In genomic region chr19:46396686-46397435, GRCm38 (mm10) we compare ENCODE assay signal across 8 mouse cellular contexts. TPM values are rescaled to one million over a fixed set of nuclear protein-coding genes. Genes with fewer than 3 reads are reported as not detected.
DNase-seq lines count a peak whose midpoint lies in the region; ATAC-seq and TF ChIP-seq lines count a peak whose summit lies in the region.

TSS of gene Sufu (plus strand) at chr19:46396896.

- under 1% methylated on average over 53 of the region's 57 CpGs for WGBS in heart, embryonic 11.5 days (ENCODE audit: insufficient replicate concordance)
- 1% methylated on average over 55 of the region's 57 CpGs for WGBS in kidney, embryonic 16.5 days
- under 1% methylated on average over 57 of the region's 57 CpGs for WGBS in liver, adult 2 months

- H3K27ac ChIP-seq in heart, embryonic 11.5 days (ENCODE audit: low read depth, low read length): peak within 1 kb of the TSS; percentile 66
- H3K27ac ChIP-seq in kidney, embryonic 16.5 days (ENCODE audit: low read length): peak within 1 kb of the TSS; percentile 81
- H3K27ac ChIP-seq in liver, adult 2 months (replicated peaks; ENCODE audit: insufficient read depth, low read depth, low read length): no peak within 1 kb of the TSS

- H3K4me3 ChIP-seq in heart, embryonic 11.5 days (ENCODE audit: low read depth, low read length): peak within 1 kb of the TSS; percentile 90
- H3K4me3 ChIP-seq in kidney, embryonic 16.5 days (ENCODE audit: low read length): peak within 1 kb of the TSS; percentile 96
- H3K4me3 ChIP-seq in liver, adult 2 months (ENCODE audit: insufficient read depth, low read depth, low read length): peak within 1 kb of the TSS; percentile 93
- H3K4me3 ChIP-seq in myocyte: peak within 1 kb of the TSS; percentile 76

- peaks cover 17% of the 10 kb centered on the region for H3K79me2 ChIP-seq in liver, adult 2 months (ENCODE audit: control insufficient read depth, insufficient read depth, low read length)
- peaks cover 65% of the 10 kb centered on the region for H3K79me2 ChIP-seq in myocyte (ENCODE audit: control insufficient read depth, insufficient read depth)

- peak; percentile 97 to 98 for DNase-seq in B cell, adult 2 months
- peak; percentile 99 for DNase-seq in brain, adult 2 months (ENCODE audit: low read depth, low spot score)
- peak; percentile 91 for DNase-seq in liver, adult 2 months (ENCODE audit: extremely low read depth, low read depth, low spot score)
- peak; percentile 99 for DNase-seq in splenic B cell, adult 2 months (ENCODE audit: low read depth, low spot score)

- H3K9ac ChIP-seq in heart, embryonic 11.5 days (ENCODE audit: low read depth, low read length): peak within 1 kb of the TSS; percentile 77
- H3K9ac ChIP-seq in kidney, embryonic 16.5 days (replicated peaks; ENCODE audit: low read length): peak within 1 kb of the TSS; percentile 87
- peak within 1 kb of the TSS; percentile 79 for H3K9ac ChIP-seq in liver, adult 2 months (ENCODE audit: low read depth, low read length)

- H3ac ChIP-seq in myocyte (ENCODE audit: control insufficient read depth, insufficient read length): peak within 1 kb of the TSS; percentile 53

- H3K27me3 ChIP-seq in heart, embryonic 11.5 days (ENCODE audit: control insufficient read depth, insufficient read depth, low read length): no peaks in the 10 kb centered on the region
- H3K27me3 ChIP-seq in kidney, embryonic 16.5 days (ENCODE audit: insufficient read depth, low read length): no peaks in the 10 kb centered on the region
- H3K27me3 ChIP-seq in liver, adult 2 months (ENCODE audit: control insufficient read depth, insufficient read depth, low read length): no peaks in the 10 kb centered on the region
- H3K27me3 ChIP-seq in myocyte (ENCODE audit: control insufficient read depth, insufficient read depth, insufficient read length): no peaks in the 10 kb centered on the region
- no peaks in the 10 kb centered on the region for H3K27me3 ChIP-seq in splenic B cell, adult 2 months (ENCODE audit: control insufficient read depth, insufficient read depth, low read length, poor library complexity, severe bottlenecking)

- TF ChIP-seq CTCF in liver, adult 2 months (IDR thresholded peaks at IDR 0.05; ENCODE audit: low read depth, low read length): peak; percentile 86

- TF ChIP-seq POLR2A in liver, adult 2 months (IDR thresholded peaks at IDR 0.05; ENCODE audit: extremely low read depth, insufficient read depth, low read length): peak; percentile 39; the same call in 1 of the 2 replicates
- peak; percentile 99 for TF ChIP-seq POLR2A in myocyte (IDR thresholded peaks at IDR 0.05; ENCODE audit: insufficient read length, low read depth)

- H3K36me3 ChIP-seq in heart, embryonic 11.5 days (ENCODE audit: control insufficient read depth, insufficient read depth, low read length): no peaks in the 10 kb centered on the region
- H3K36me3 ChIP-seq in kidney, embryonic 16.5 days (ENCODE audit: insufficient read depth, low read length): peaks cover 6% of the 10 kb centered on the region; the same call in 1 of the 2 replicates
- H3K36me3 ChIP-seq in liver, adult 2 months (ENCODE audit: control insufficient read depth, insufficient read depth, low read length): no peaks in the 10 kb centered on the region
- no peaks in the 10 kb centered on the region for H3K36me3 ChIP-seq in myocyte (ENCODE audit: control insufficient read depth, insufficient read depth)
- no peaks in the 10 kb centered on the region for H3K36me3 ChIP-seq in splenic B cell, adult 2 months (ENCODE audit: control insufficient read depth, insufficient read depth, low read length, poor library complexity, severe bottlenecking)

- peak; percentile 80 for ATAC-seq in erythroblast, adult 5-6 weeks (replicated peaks; ENCODE audit: low FRiP score, poor library complexity, severe bottlenecking)
- ATAC-seq in heart, embryonic 11.5 days (replicated peaks; ENCODE audit: insufficient number of reproducible peaks, low FRiP score, low TSS enrichment): peak; percentile 81
- ATAC-seq in kidney, embryonic 16.5 days (ENCODE audit: low FRiP score, low TSS enrichment): peak; percentile 87

- H3K9me3 ChIP-seq in heart, embryonic 11.5 days (replicated peaks; ENCODE audit: control insufficient read depth, low read length): no peaks in the 10 kb centered on the region
- H3K9me3 ChIP-seq in kidney, embryonic 16.5 days (ENCODE audit: low read length): no peaks in the 10 kb centered on the region

- peaks cover 41% of the 10 kb centered on the region for H3K4me1 ChIP-seq in heart, embryonic 11.5 days (ENCODE audit: control insufficient read depth, insufficient read depth, low read length)
- peaks cover 45% of the 10 kb centered on the region for H3K4me1 ChIP-seq in kidney, embryonic 16.5 days (ENCODE audit: insufficient read depth, low read length)
- peaks cover 5% of the 10 kb centered on the region for H3K4me1 ChIP-seq in liver, adult 2 months (ENCODE audit: control insufficient read depth, insufficient read depth, low read length)

- peak within 1 kb of the TSS; percentile 94 for H3K4me2 ChIP-seq in heart, embryonic 11.5 days
- H3K4me2 ChIP-seq in kidney, embryonic 16.5 days (replicated peaks; ENCODE audit: low read depth, low read length): peak within 1 kb of the TSS; percentile 71
- peak within 1 kb of the TSS; percentile 91 for H3K4me2 ChIP-seq in myocyte (ENCODE audit: low read depth)

TF ChIP-seq in myocyte, 11 proteins besides CTCF, POLR2A, EP300 and RAD21:
- TF ChIP-seq POLR2AphosphoS2 (IDR thresholded peaks at IDR 0.05; ENCODE audit: insufficient read length, low read depth): peak; percentile 83
- TF ChIP-seq SRF (IDR thresholded peaks at IDR 0.05; ENCODE audit: control insufficient read depth, insufficient read length, low read depth): peak; percentile 67
- no peak for TF ChIP-seq TCF12 (IDR thresholded peaks at IDR 0.05; ENCODE audit: insufficient read depth, poor library complexity, severe bottlenecking)

RNA-seq across cellular contexts. Expression of gene Sufu, which starts in this region (rescaled TPM):
- 3.8 and 10.8 TPM in 2 replicates for total RNA-seq in erythroblast, adult 5-6 weeks (2015; ENCODE audit: low replicate concordance)
- total RNA-seq in erythroblast, adult 5-6 weeks (2017; ENCODE audit: low replicate concordance): 1.1 and 1.2 TPM in 2 replicates
- 21.5 and 24.4 TPM in 2 replicates for polyA plus RNA-seq in heart, embryonic 11.5 days (2014; fragmentation: Nextera tagmentation; extraction: Ambion mirVana)
- polyA plus RNA-seq in kidney, embryonic 16.5 days (2015; fragmentation: Nextera tagmentation; extraction: Ambion mirVana): 50.7 and 54.0 TPM in 2 replicates
- total RNA-seq in liver, adult 2 months (2014; rRNA removed): 1.1 and 2.3 TPM in 2 replicates
- polyA plus RNA-seq in liver, adult 2 months (2012; rRNA removed): 2.8 and 3.2 TPM in 2 replicates
- polyA plus RNA-seq in myocyte (2012; fragmentation: generic; extraction: Trizol): 16.6 TPM
